Mouse (Mus musculus) heart, embryonic 10.5 days (tissue): ENCODE measurements around the gene Ppih. TPM values are rescaled to one million over a fixed set of nuclear protein-coding genes. Genes with fewer than 3 reads are reported as not detected.
A peak's percentile ranks its signal among the peaks of the same experiment; 100 is the strongest.

Experiments used
- DNase-seq: peaks from one replicate; pipeline ENCODE4 v3.0.0-alpha.2; 2017; ENCODE audit warnings: low spot score
- H3K27ac ChIP-seq: fragments of 300-500 bp; sonication (generic); 2 replicates; pipeline ENCODE4 v1.5.1; 2016; ENCODE audit warnings: mild to moderate bottlenecking
- H3K27me3 ChIP-seq: fragments of 300-500 bp; sonication (generic); 2 replicates; pipeline ENCODE4 v1.6.1; 2016; ENCODE audit warnings: mild to moderate bottlenecking; ENCODE audit not compliant: poor library complexity, insufficient read depth, severe bottlenecking
- H3K36me3 ChIP-seq: fragments of 300-500 bp; sonication (generic); 2 replicates; pipeline ENCODE4 v1.6.1; 2016; ENCODE audit warnings: mild to moderate bottlenecking, moderate library complexity
- H3K4me1 ChIP-seq: fragments of 300-500 bp; sonication (generic); 2 replicates; pipeline ENCODE4 v1.6.1; 2016; ENCODE audit warnings: mild to moderate bottlenecking
- H3K4me3 ChIP-seq: fragments of 300-500 bp; sonication (generic); 2 replicates; pipeline ENCODE4 v1.5.1; 2016; ENCODE audit warnings: mild to moderate bottlenecking, moderate library complexity
- H3K9me3 ChIP-seq: fragments of 300-500 bp; sonication (generic); 2 replicates; pipeline ENCODE4 v1.6.1; 2016; ENCODE audit warnings: mild to moderate bottlenecking, moderate library complexity
- WGBS: fragments of 180-500 bp; shearing (Covaris S2); methylation state at CpG from one replicate; pipeline ENCODE4 v1.1.7; 2016; 5-methylcytosine and 5-hydroxymethylcytosine counted together
- polyA plus RNA-seq: library from polyadenylated mRNA; unstranded; fragments of >200 nt; fragmentation: Nextera tagmentation; extraction: Ambion mirVana; gene quantifications from 2 replicates; pipeline ENCODE4 v1.2.1, GENCODE M21; 2016

The Ppih gene
- polyA plus RNA-seq, result 70.6 and 98.8 TPM in 2 replicates

GRCm38 (mm10) chr4:119320131-119320830 lies at the start of gene Ppih:
Gene Ppih, minus strand, starts transcription at chr4:119320546.
- peaks cover 4% of the 10 kb centered on the region; the same call in 1 of the 2 replicates for H3K27me3 ChIP-seq
- peak within 1 kb of the TSS; percentile 86 for H3K27ac ChIP-seq
- no peaks in the 10 kb centered on the region for H3K9me3 ChIP-seq
- H3K36me3 ChIP-seq, result peaks cover 39% of the 10 kb centered on the region
- under 1% methylated on average over 44 of the region's 44 CpGs for WGBS
- peak within 1 kb of the TSS; percentile 77 for H3K4me3 ChIP-seq
- DNase-seq, result peak; percentile 97
- H3K4me1 ChIP-seq, result peaks cover 17% of the 10 kb centered on the region

- Histone ChIP-seq H3K36me3 (no peaks in the 10 kb centered on the region), H3K4me3 (no peak overlapping the region), H3K27ac (no peak overlapping the region), H3K4me1 (no peaks in the 10 kb centered on the region), H3K27me3 (no peaks in the 10 kb centered on the region), H3K9me3 (no peaks in the 10 kb centered on the region)
- no peak for DNase-seq
- 79% methylated on average over 6 of the region's 6 CpGs for WGBS
These were observed 49.1 kb upstream of the Ppih start for GRCm38 (mm10) chr4:119369460-119369859.

- H3K4me1 ChIP-seq, result no peaks in the 10 kb centered on the region
These were observed 46.6 kb upstream of the Ppih start for GRCm38 (mm10) chr4:119366758-119367526.

GRCm38 (mm10) chr4:119362231-119362630 lies 41.9 kb upstream of the Ppih start:
- Histone ChIP-seq H3K27ac (no peak overlapping the region), H3K4me3 (no peak overlapping the region), H3K9me3 (no peaks in the 10 kb centered on the region), H3K27me3 (peaks cover 9% of the 10 kb centered on the region; the same call in 1 of the 2 replicates), H3K36me3 (no peaks in the 10 kb centered on the region), H3K4me1 (0 out of 2 replicates have a peak, but pooled peaks cover 6% of the 10 kb centered on the region)
- no peak for DNase-seq
- 78% methylated on average over 3 of the region's 3 CpGs for WGBS

More at GRCm38 (mm10) chr4:119366758-119367526, 46.6 kb upstream of the Ppih start:
- Histone ChIP-seq H3K9me3 (no peaks in the 10 kb centered on the region), H3K27me3 (no peaks in the 10 kb centered on the region), H3K27ac (no peak overlapping the region), H3K36me3 (no peaks in the 10 kb centered on the region), H3K4me3 (no peak overlapping the region)
- WGBS, result 54% methylated on average over 4 of the region's 4 CpGs
- no peak for DNase-seq

GRCm38 (mm10) chr4:119359196-119359971 lies 39.0 kb upstream of the Ppih start:
- 0 out of 2 replicates have a peak, but pooled peaks cover 6% of the 10 kb centered on the region for H3K4me1 ChIP-seq
- H3K27me3 ChIP-seq, result peaks cover 18% of the 10 kb centered on the region; the same call in 1 of the 2 replicates
- H3K4me3 ChIP-seq, result peak overlapping the region; percentile 62
- no peaks in the 10 kb centered on the region for H3K36me3 ChIP-seq
- H3K27ac ChIP-seq, result peak overlapping the region; percentile 84
- WGBS, result 6% methylated on average over 30 of the region's 30 CpGs
- H3K9me3 ChIP-seq, result no peaks in the 10 kb centered on the region
- DNase-seq, result peak; percentile 78

GRCm38 (mm10) chr4:119345508-119345907 lies 25.2 kb upstream of the Ppih start:
- Histone ChIP-seq H3K4me3 (no peak overlapping the region), H3K4me1 (no peaks in the 10 kb centered on the region), H3K27me3 (no peaks in the 10 kb centered on the region), H3K36me3 (no peaks in the 10 kb centered on the region), H3K9me3 (no peaks in the 10 kb centered on the region), H3K27ac (no peak overlapping the region)
- WGBS, result 89% methylated on average over 6 of the region's 6 CpGs
- DNase-seq, result no peak

GRCm38 (mm10) chr4:119338861-119339361 lies 18.6 kb upstream of the Ppih start:
- Histone ChIP-seq H3K27ac (no peak overlapping the region), H3K4me3 (no peak overlapping the region), H3K9me3 (no peaks in the 10 kb centered on the region), H3K27me3 (no peaks in the 10 kb centered on the region), H3K4me1 (no peaks in the 10 kb centered on the region), H3K36me3 (no peaks in the 10 kb centered on the region)
- no peak for DNase-seq
- WGBS, result 9% methylated on average over 10 of the region's 10 CpGs

GRCm38 (mm10) chr4:119338422-119338821 lies 18.1 kb upstream of the Ppih start:
- no peaks in the 10 kb centered on the region for H3K27me3 ChIP-seq
- 79% methylated on average over 4 of the region's 4 CpGs for WGBS
- H3K4me3 ChIP-seq, result no peak overlapping the region
- no peaks in the 10 kb centered on the region for H3K36me3 ChIP-seq
- H3K4me1 ChIP-seq, result no peaks in the 10 kb centered on the region
- no peaks in the 10 kb centered on the region for H3K9me3 ChIP-seq
- H3K27ac ChIP-seq, result no peak overlapping the region
- DNase-seq, result no peak

- Histone ChIP-seq H3K4me3 (no peak overlapping the region), H3K27ac (no peak overlapping the region), H3K36me3 (no peaks in the 10 kb centered on the region), H3K27me3 (no peaks in the 10 kb centered on the region), H3K4me1 (no peaks in the 10 kb centered on the region), H3K9me3 (no peaks in the 10 kb centered on the region)
- WGBS, result 84% methylated on average over 6 of the region's 6 CpGs
- no peak for DNase-seq
These were observed 13.1 kb upstream of the Ppih start for GRCm38 (mm10) chr4:119333487-119333886.

- no peak for DNase-seq
- 27% methylated on average over 10 of the region's 10 CpGs for WGBS
- Histone ChIP-seq H3K4me1 (peaks cover 17% of the 10 kb centered on the region), H3K4me3 (peak overlapping the region; percentile 77), H3K36me3 (peaks cover 32% of the 10 kb centered on the region), H3K27me3 (peaks cover 4% of the 10 kb centered on the region; the same call in 1 of the 2 replicates), H3K27ac (peak overlapping the region; percentile 86), H3K9me3 (no peaks in the 10 kb centered on the region)
These were observed 677 bp upstream of the Ppih start for GRCm38 (mm10) chr4:119320896-119321550.

- H3K36me3 ChIP-seq, result peaks cover 89% of the 10 kb centered on the region
- H3K27ac ChIP-seq, result no peak overlapping the region
- 89% methylated on average over 1 of the region's 1 CpGs for WGBS
- no peak overlapping the region for H3K4me3 ChIP-seq
- no peaks in the 10 kb centered on the region for H3K9me3 ChIP-seq
- no peaks in the 10 kb centered on the region for H3K27me3 ChIP-seq
- no peaks in the 10 kb centered on the region; the same call in 1 of the 2 replicates for H3K4me1 ChIP-seq
- DNase-seq, result no peak
These were observed 6.6 kb downstream of the Ppih start for GRCm38 (mm10) chr4:119313756-119314155.

GRCm38 (mm10) chr4:119305418-119305817 lies 14.9 kb downstream of the Ppih start:
- Histone ChIP-seq H3K27ac (no peak overlapping the region), H3K27me3 (no peaks in the 10 kb centered on the region), H3K4me1 (no peaks in the 10 kb centered on the region), H3K36me3 (peaks cover 43% of the 10 kb centered on the region), H3K9me3 (no peaks in the 10 kb centered on the region), H3K4me3 (no peak overlapping the region)
- WGBS, result 82% methylated on average over 5 of the region's 5 CpGs
- DNase-seq, result no peak
